8 mouse cellular contexts compared by ENCODE assay signal in the genomic region with DNA sequence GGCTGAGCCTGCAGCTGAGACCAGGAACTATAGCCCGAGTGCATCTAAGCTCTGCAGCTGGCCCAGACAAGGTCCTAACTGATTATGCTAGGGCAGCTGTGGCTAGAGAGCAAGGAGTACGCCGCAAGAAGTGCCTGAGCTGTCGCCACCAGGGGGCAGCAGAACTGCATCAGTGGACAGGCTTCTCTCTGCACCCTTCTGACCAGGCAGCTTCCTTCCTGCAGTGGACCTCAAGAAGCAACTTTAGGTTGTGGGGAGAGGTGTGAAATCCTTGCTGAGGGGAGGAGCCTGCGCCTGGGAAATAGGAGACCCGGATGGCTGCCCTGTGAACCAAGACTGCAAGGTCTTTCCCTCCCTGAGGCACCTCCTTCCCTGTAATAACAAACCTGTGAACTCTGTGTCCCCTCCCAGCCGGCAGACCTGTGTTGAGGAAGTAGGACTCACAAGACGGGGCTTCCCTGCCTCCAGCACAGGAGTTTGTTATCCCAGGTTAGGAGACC. TPM values are rescaled to one million over a fixed set of nuclear protein-coding genes. Genes with fewer than 3 reads are reported as not detected.
DNase-seq lines count a peak whose midpoint lies in the region; ATAC-seq and TF ChIP-seq lines count a peak whose summit lies in the region.

No protein-coding gene starts in this region.

- peak; percentile 88 for ATAC-seq in forebrain, postnatal 0 days
- ATAC-seq in neutrophil, adult 5-6 weeks (ENCODE audit: extremely low read depth, insufficient number of reproducible peaks, low FRiP score, poor library complexity, severe bottlenecking): peak; percentile 79

- peak; percentile 90 for DNase-seq in MEL (ENCODE audit: low read depth, low spot score)
- DNase-seq in cerebellum, adult 18-20 months: peak; percentile 91 to 95
- peak; percentile 90 for DNase-seq in forebrain, postnatal 0 days
- DNase-seq in heart, postnatal 4 days: peak; percentile 97
- DNase-seq in layer of hippocampus, adult 2 months (ENCODE audit: low spot score in 2 of 2): peak; percentile 90 to 94
- peak; percentile 92 for DNase-seq in lung, adult 2 months
- DNase-seq in testis, postnatal 14 days (ENCODE audit: low spot score): peak; percentile 86

- TF ChIP-seq CTCF in MEL (IDR thresholded peaks at IDR 0.05 in 2 of 3, conservative IDR thresholded peaks at IDR 0.05 in 1 of 3; ENCODE audit: control insufficient read depth in 1 of 3, insufficient read depth in 1 of 3, low read depth in 2 of 3, low read length in 3 of 3, poor library complexity in 1 of 3, severe bottlenecking in 1 of 3): peak; percentile 92 to 98 (median 98)
- TF ChIP-seq CTCF in forebrain, postnatal 0 days (IDR thresholded peaks at IDR 0.05; ENCODE audit: low read depth): peak; percentile 99
- peak; percentile 98 for TF ChIP-seq CTCF in layer of hippocampus, adult 2 months (conservative IDR thresholded peaks at IDR 0.05)
- peak; percentile 97 for TF ChIP-seq CTCF in lung, adult 2 months (IDR thresholded peaks at IDR 0.05; ENCODE audit: insufficient read depth, low read length)

- H3K4me2 ChIP-seq in forebrain, postnatal 0 days (ENCODE audit: low read depth): no peak overlapping the region

- 12% methylated on average over 8 of the region's 8 CpGs for WGBS in forebrain, postnatal 0 days
- 5% methylated on average over 8 of the region's 8 CpGs for WGBS in lung, adult 2 months

- peak in 1 of 2 experiments; percentile 29; a peak in 1 of 4 replicates for TF ChIP-seq POLR2A in MEL (IDR thresholded peaks at IDR 0.05; ENCODE audit: control insufficient read depth in 1 of 2, insufficient read depth in 1 of 2, low read depth in 1 of 2, low read length in 2 of 2, poor library complexity in 1 of 2)
- TF ChIP-seq POLR2A in lung, adult 2 months (IDR thresholded peaks at IDR 0.05; ENCODE audit: borderline replicate concordance, extremely low read depth, low read depth, low read length): peak; percentile 42; the same call in 1 of the 2 replicates

- H3K27me3 ChIP-seq in MEL (ENCODE audit: control insufficient read depth in 1 of 2, insufficient read depth in 2 of 2, low read length in 2 of 2): no peaks in the 10 kb centered on the region
- H3K27me3 ChIP-seq in forebrain, postnatal 0 days (ENCODE audit: insufficient read depth, low read length): no peaks in the 10 kb centered on the region

- H3K36me3 ChIP-seq in MEL (ENCODE audit: control insufficient read depth in 1 of 2, insufficient read depth in 2 of 2, low read length in 2 of 2): peaks cover 0 to 10% of the 10 kb centered on the region in 2 experiments; a peak in 2 of 4 replicates
- peaks cover 49% of the 10 kb centered on the region for H3K36me3 ChIP-seq in forebrain, postnatal 0 days (ENCODE audit: insufficient read depth)

- no peak overlapping the region for H3K27ac ChIP-seq in MEL (ENCODE audit: control insufficient read depth, low read depth, low read length)
- H3K27ac ChIP-seq in forebrain, postnatal 0 days (ENCODE audit: low read depth, low read length): peak overlapping the region; percentile 48; the same call in 1 of the 2 replicates
- peak overlapping the region; percentile 83 for H3K27ac ChIP-seq in layer of hippocampus, adult 2 months

- H3K4me3 ChIP-seq in MEL (ENCODE audit: control insufficient read depth in 1 of 2, insufficient read depth in 1 of 2, low read depth in 2 of 2, low read length in 2 of 2): no peak overlapping the region
- H3K4me3 ChIP-seq in forebrain, postnatal 0 days (ENCODE audit: low read depth, low read length): no peak overlapping the region
- H3K4me3 ChIP-seq in layer of hippocampus, adult 2 months: no peak overlapping the region
- no peak overlapping the region for H3K4me3 ChIP-seq in lung, adult 2 months (replicated peaks; ENCODE audit: extremely low read depth, low read depth, low read length)

- no peak; a peak in 1 of 4 replicates for TF ChIP-seq EP300 in MEL (IDR thresholded peaks at IDR 0.05; ENCODE audit: low read depth in 1 of 2, low read length in 2 of 2)

- H3K79me2 ChIP-seq in MEL (ENCODE audit: control insufficient read depth, insufficient read depth, low read length, poor library complexity): no peaks in the 10 kb centered on the region

- no peak overlapping the region for H3K9ac ChIP-seq in MEL (ENCODE audit: control insufficient read depth, low read depth, low read length, poor library complexity, severe bottlenecking)
- H3K9ac ChIP-seq in forebrain, postnatal 0 days: no peak overlapping the region

- H3K4me1 ChIP-seq in MEL (ENCODE audit: control insufficient read depth in 1 of 2, insufficient read depth in 2 of 2, low read length in 2 of 2): no peaks in the 10 kb centered on the region
- 0 out of 2 replicates have a peak, but pooled peaks cover 11% of the 10 kb centered on the region for H3K4me1 ChIP-seq in forebrain, postnatal 0 days (ENCODE audit: insufficient read depth)
- peaks cover 7% of the 10 kb centered on the region; the same call in 1 of the 2 replicates for H3K4me1 ChIP-seq in lung, adult 2 months (ENCODE audit: control insufficient read depth, insufficient read depth, low read length)

- no peaks in the 10 kb centered on the region for H3K9me3 ChIP-seq in MEL (replicated peaks; ENCODE audit: insufficient read depth, low read length)
- no peaks in the 10 kb centered on the region for H3K9me3 ChIP-seq in forebrain, postnatal 0 days (ENCODE audit: low read length)

- peak; percentile 69 for TF ChIP-seq RAD21 in MEL (IDR thresholded peaks at IDR 0.05; ENCODE audit: low read depth, low read length)

TF ChIP-seq in MEL, 35 proteins besides CTCF, POLR2A, EP300 and RAD21 (continues in another document):
- no peak for TF ChIP-seq ZNF384 (IDR thresholded peaks at IDR 0.05; ENCODE audit: low read depth, low read length)
- no peak for TF ChIP-seq CHD1 (IDR thresholded peaks at IDR 0.05; ENCODE audit: low read depth, low read length)
- no peak for TF ChIP-seq MEF2A (IDR thresholded peaks at IDR 0.05; ENCODE audit: extremely low read depth, insufficient replicate concordance, low read depth, low read length, poor library complexity, severe bottlenecking)
- TF ChIP-seq GATA1 (IDR thresholded peaks at IDR 0.05; ENCODE audit: low read depth, low read length): 0 out of 2 replicates have a peak, but pooled peaks have one; percentile 17
- peak; percentile 21; the same call in 1 of the 2 replicates for TF ChIP-seq ZC3H11A (IDR thresholded peaks at IDR 0.05; ENCODE audit: low read depth, low read length)
- TF ChIP-seq KAT2A (conservative IDR thresholded peaks at IDR 0.05; ENCODE audit: low read depth, low read length): no peak
- no peak for TF ChIP-seq USF2 (IDR thresholded peaks at IDR 0.05; ENCODE audit: borderline replicate concordance in 1 of 2, insufficient read depth in 1 of 2, low read depth in 1 of 2, low read length in 2 of 2)
- TF ChIP-seq RCOR1 (IDR thresholded peaks at IDR 0.05; ENCODE audit: low read depth, low read length): no peak
- TF ChIP-seq NELFE (IDR thresholded peaks at IDR 0.05; ENCODE audit: low read depth, low read length): no peak
- TF ChIP-seq MAX (IDR thresholded peaks at IDR 0.05; ENCODE audit: low read length): no peak
- no peak for TF ChIP-seq MYB (IDR thresholded peaks at IDR 0.05; ENCODE audit: low read depth, low read length)
- no peak for TF ChIP-seq ZMIZ1 (IDR thresholded peaks at IDR 0.05; ENCODE audit: low read depth, low read length)
- no peak for TF ChIP-seq E2F4 (IDR thresholded peaks at IDR 0.05; ENCODE audit: borderline replicate concordance, low read depth, low read length)
- peak; percentile 70 for TF ChIP-seq SMC3 (IDR thresholded peaks at IDR 0.05; ENCODE audit: low read depth, low read length)

RNA-seq across cellular contexts. Expression of a gene that starts 13.9 kb away (rescaled TPM):
- total RNA-seq in MEL (2012; rRNA removed): 36.4 and 40.7 TPM in 2 replicates
- polyA plus RNA-seq in MEL (2012; ENCODE audit: insufficient read depth in 1 of 2, insufficient read length in 2 of 2, low read depth in 1 of 2, low replicate concordance in 2 of 2, missing spikeins in 1 of 2): 100 to 1,000 TPM in 1 of 2 experiments, 10 to 100 TPM in 1; 87.1 to 670 TPM
- total RNA-seq in forebrain, postnatal 0 days (2014; rRNA removed): 39.5 and 52.5 TPM in 2 replicates
- 67.9 and 86.0 TPM in 2 replicates for polyA plus RNA-seq in forebrain, postnatal 0 days (2015; fragmentation: Nextera tagmentation; extraction: Ambion mirVana)
- total RNA-seq in heart, postnatal 4 days (2021): 10 to 100 TPM; 59.1 to 63.2 TPM
- 10 to 100 TPM; 70.4 to 82.6 TPM for total RNA-seq in layer of hippocampus, adult 2 months (2021)
- polyA plus RNA-seq in lung, adult 2 months (2012; rRNA removed): 17.2 and 17.9 TPM in 2 replicates
- 140 and 147 TPM in 2 replicates for total RNA-seq in neutrophil, adult 5-6 weeks (2017)

RNA-seq across cellular contexts. Expression of a gene that starts 14.7 kb away (rescaled TPM):
- total RNA-seq in MEL (2012; rRNA removed): not detected in 2 replicates
- polyA plus RNA-seq in MEL (2012; ENCODE audit: insufficient read depth in 1 of 2, insufficient read length in 2 of 2, low read depth in 1 of 2, low replicate concordance in 2 of 2, missing spikeins in 1 of 2): under 1 TPM in 1 of 2 experiments, not detected in 1; 0.63 TPM
- total RNA-seq in forebrain, postnatal 0 days (2014; rRNA removed): 1.5 TPM in 1 of 2 replicates, not detected in the other
- polyA plus RNA-seq in forebrain, postnatal 0 days (2015; fragmentation: Nextera tagmentation; extraction: Ambion mirVana): 0.62 and 0.90 TPM in 2 replicates
- not detected for total RNA-seq in heart, postnatal 4 days (2021)
- total RNA-seq in layer of hippocampus, adult 2 months (2021): not detected
- 1.7 TPM in 2 replicates for polyA plus RNA-seq in lung, adult 2 months (2012; rRNA removed)
- not detected in 2 replicates for total RNA-seq in neutrophil, adult 5-6 weeks (2017)

RNA-seq across cellular contexts. Expression of a gene that starts 17.4 kb away (rescaled TPM):
- total RNA-seq in MEL (2012; rRNA removed): 15.7 and 16.6 TPM in 2 replicates
- polyA plus RNA-seq in MEL (2012; ENCODE audit: insufficient read depth in 1 of 2, insufficient read length in 2 of 2, low read depth in 1 of 2, low replicate concordance in 2 of 2, missing spikeins in 1 of 2): 100 to 1,000 TPM in 1 of 2 experiments, not detected in 1; 120 TPM
- 9.2 and 10.6 TPM in 2 replicates for total RNA-seq in forebrain, postnatal 0 days (2014; rRNA removed)
- polyA plus RNA-seq in forebrain, postnatal 0 days (2015; fragmentation: Nextera tagmentation; extraction: Ambion mirVana): 37.2 and 37.4 TPM in 2 replicates
- 10 to 100 TPM; 51.1 to 51.5 TPM for total RNA-seq in heart, postnatal 4 days (2021)
- 10 to 100 TPM; 88.7 to 94.8 TPM for total RNA-seq in layer of hippocampus, adult 2 months (2021)
- 71.7 and 74.9 TPM in 2 replicates for polyA plus RNA-seq in lung, adult 2 months (2012; rRNA removed)
- total RNA-seq in neutrophil, adult 5-6 weeks (2017): 6.2 and 7.6 TPM in 2 replicates

RNA-seq across cellular contexts. Expression of a gene that starts 56.6 kb away (rescaled TPM):
- 43.0 and 51.1 TPM in 2 replicates for total RNA-seq in MEL (2012; rRNA removed)
- 10 to 100 TPM in 1 of 2 experiments, not detected in 1; 83.8 TPM for polyA plus RNA-seq in MEL (2012; ENCODE audit: insufficient read depth in 1 of 2, insufficient read length in 2 of 2, low read depth in 1 of 2, low replicate concordance in 2 of 2, missing spikeins in 1 of 2)
- total RNA-seq in forebrain, postnatal 0 days (2014; rRNA removed): 179 TPM in 2 replicates
- 251 and 275 TPM in 2 replicates for polyA plus RNA-seq in forebrain, postnatal 0 days (2015; fragmentation: Nextera tagmentation; extraction: Ambion mirVana)
- total RNA-seq in heart, postnatal 4 days (2021): 10 to 100 TPM; 58.2 to 59.5 TPM
- total RNA-seq in layer of hippocampus, adult 2 months (2021): 100 to 1,000 TPM; 278 to 305 TPM
- polyA plus RNA-seq in lung, adult 2 months (2012; rRNA removed): 101 and 121 TPM in 2 replicates
- 71.1 and 86.3 TPM in 2 replicates for total RNA-seq in neutrophil, adult 5-6 weeks (2017)
